Mouse (Mus musculus) liver, adult 2 months (tissue): ENCODE results near the gene Kdm5b.

Experiments
- CTCF ChIP-seq: fragments of 200-500 bp; IDR thresholded peaks from 2 replicates; pipeline ENCODE4 v1.5.1; 2011; ENCODE audit warnings: low read depth, low read length, control low read depth
- POLR2A ChIP-seq: fragments of 200-500 bp; IDR thresholded peaks from 2 replicates; pipeline ENCODE4 v1.6.1; 2011; ENCODE audit warnings: low read length, control low read depth; ENCODE audit not compliant: insufficient read depth; ENCODE audit errors: extremely low read depth

DNA sequence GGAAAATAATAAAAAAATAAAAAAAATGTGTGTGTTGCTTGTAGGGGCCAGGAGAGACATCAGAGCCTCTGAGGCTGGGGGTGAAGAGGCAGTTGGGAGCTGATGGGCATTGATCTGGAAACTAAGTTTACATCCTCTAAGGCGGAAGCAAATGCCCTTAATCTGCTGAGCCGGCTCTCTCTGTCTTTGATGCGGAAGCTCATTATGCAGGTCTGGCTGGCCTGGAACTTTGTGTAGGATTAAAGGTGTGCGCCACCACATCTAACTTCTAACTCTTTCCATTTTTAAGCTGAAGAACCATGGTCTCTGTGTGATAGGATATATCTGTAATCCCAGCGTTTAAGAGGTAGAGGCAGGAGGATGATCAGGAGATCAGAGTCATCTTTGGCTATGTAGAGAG lies 1.5 kb upstream of the Kdm5b start:
- no peak for TF ChIP-seq POLR2A
- no peak for TF ChIP-seq CTCF
